Mouse (Mus musculus) testis, adult 2 months (tissue): ENCODE data around the gene Smarcc1. TPM values are rescaled to one million over a fixed set of nuclear protein-coding genes. Genes with fewer than 3 reads are reported as not detected.
A peak's percentile ranks its signal among the peaks of the same experiment; 100 is the strongest.

Experiments
- H3K27ac ChIP-seq: fragments of 200-500 bp; 2 replicates; pipeline ENCODE4 v1.5.1; 2012; ENCODE audit warnings: low read depth, low read length; ENCODE audit not compliant: control insufficient read depth, insufficient read depth
- H3K27me3 ChIP-seq: fragments of 200-500 bp; 2 replicates; pipeline ENCODE4 v1.6.1; 2012; ENCODE audit warnings: mild to moderate bottlenecking, low read length, moderate library complexity; ENCODE audit not compliant: control insufficient read depth, insufficient read depth
- H3K36me3 ChIP-seq: fragments of 200-500 bp; 2 replicates; pipeline ENCODE4 v1.6.1; 2012; ENCODE audit warnings: mild to moderate bottlenecking, low read length; ENCODE audit not compliant: control insufficient read depth, insufficient read depth
- H3K4me1 ChIP-seq: fragments of 200-500 bp; 2 replicates; pipeline ENCODE4 v1.6.1; 2012; ENCODE audit warnings: low read length; ENCODE audit not compliant: control insufficient read depth, insufficient read depth
- H3K4me3 ChIP-seq: fragments of 200-500 bp; 2 replicates; pipeline ENCODE4 v1.5.1; 2012; ENCODE audit warnings: low read depth, mild to moderate bottlenecking, low read length, moderate library complexity, mixed read lengths; ENCODE audit not compliant: control insufficient read depth
- CTCF ChIP-seq: fragments of 200-500 bp; IDR thresholded peaks from 2 replicates; pipeline ENCODE4 v1.5.1; 2012; ENCODE audit warnings: low read depth, mild to moderate bottlenecking, inconsistent platforms, low read length, moderate library complexity; ENCODE audit not compliant: control insufficient read depth, insufficient read depth, insufficient replicate concordance
- POLR2A ChIP-seq: fragments of 200-500 bp; IDR thresholded peaks from 2 replicates; pipeline ENCODE4 v1.6.1; 2012; ENCODE audit warnings: low read depth, mild to moderate bottlenecking, inconsistent platforms, low read length, moderate library complexity; ENCODE audit not compliant: control insufficient read depth
- polyA plus RNA-seq: library from polyadenylated mRNA; depleted of rRNA; stranded (reverse); fragments of >200 nt; gene quantifications from 2 replicates; pipeline ENCODE4 v1.2.3, GENCODE M21; 2012

The Smarcc1 gene
- polyA plus RNA-seq, 1 experiment: 14.8 TPM

- H3K27ac ChIP-seq: peak overlapping the region; percentile 75
- no peak for TF ChIP-seq CTCF
- no peak for TF ChIP-seq POLR2A
- H3K27me3 ChIP-seq: no peaks in the 10 kb centered on the region
- H3K36me3 ChIP-seq: peaks cover 1% of the 10 kb centered on the region; the same call in 1 of the 2 replicates
- no peak overlapping the region for H3K4me3 ChIP-seq
- peaks cover 2% of the 10 kb centered on the region; the same call in 1 of the 2 replicates for H3K4me1 ChIP-seq
Observed at GRCm38 (mm10) chr9:110162441-110162840, 44.9 kb downstream of the Smarcc1 start.

- H3K36me3 ChIP-seq: peaks cover 1% of the 10 kb centered on the region; the same call in 1 of the 2 replicates
- peak overlapping the region; percentile 75 for H3K27ac ChIP-seq
- H3K27me3 ChIP-seq: no peaks in the 10 kb centered on the region
- TF ChIP-seq POLR2A (no peak), CTCF (no peak)
- no peak overlapping the region for H3K4me3 ChIP-seq
- H3K4me1 ChIP-seq: peaks cover 2% of the 10 kb centered on the region; the same call in 1 of the 2 replicates
Observed at GRCm38 (mm10) chr9:110163071-110163470, 45.6 kb downstream of the Smarcc1 start.

GRCm38 (mm10) chr9:110170858-110171257 is 53.4 kb downstream of the Smarcc1 start:
- H3K36me3 ChIP-seq: no peaks in the 10 kb centered on the region
- H3K4me3 ChIP-seq: no peak overlapping the region
- TF ChIP-seq POLR2A: no peak
- no peak for TF ChIP-seq CTCF
- H3K4me1 ChIP-seq: no peaks in the 10 kb centered on the region
- no peaks in the 10 kb centered on the region for H3K27me3 ChIP-seq
- H3K27ac ChIP-seq: no peak overlapping the region

DNA sequence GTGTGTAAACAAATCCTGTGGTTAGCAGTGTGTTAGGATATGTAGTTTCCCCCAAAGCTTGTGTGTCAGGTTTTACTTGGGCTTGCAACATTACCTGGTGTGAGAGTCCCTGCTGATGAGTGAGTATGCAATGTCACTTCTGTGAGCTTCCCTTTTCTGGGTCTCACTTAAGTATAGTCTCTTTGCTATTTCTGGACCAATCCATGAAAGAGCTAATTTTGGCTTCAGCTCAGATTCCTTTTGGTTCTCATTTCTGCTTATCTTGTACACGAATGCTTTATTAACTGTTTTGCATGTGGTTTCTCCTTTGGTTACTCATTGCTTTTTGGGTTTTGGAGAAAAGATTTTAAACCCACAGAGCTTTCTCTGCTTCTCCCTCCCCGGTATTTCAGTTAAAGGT is 82.4 kb downstream of the Smarcc1 start:
- no peak overlapping the region for H3K4me3 ChIP-seq
- H3K4me1 ChIP-seq: no peaks in the 10 kb centered on the region
- no peaks in the 10 kb centered on the region for H3K27me3 ChIP-seq
- TF ChIP-seq POLR2A: no peak
- no peak for TF ChIP-seq CTCF
- H3K36me3 ChIP-seq: no peaks in the 10 kb centered on the region; the same call in 1 of the 2 replicates
- H3K27ac ChIP-seq: no peak overlapping the region

DNA sequence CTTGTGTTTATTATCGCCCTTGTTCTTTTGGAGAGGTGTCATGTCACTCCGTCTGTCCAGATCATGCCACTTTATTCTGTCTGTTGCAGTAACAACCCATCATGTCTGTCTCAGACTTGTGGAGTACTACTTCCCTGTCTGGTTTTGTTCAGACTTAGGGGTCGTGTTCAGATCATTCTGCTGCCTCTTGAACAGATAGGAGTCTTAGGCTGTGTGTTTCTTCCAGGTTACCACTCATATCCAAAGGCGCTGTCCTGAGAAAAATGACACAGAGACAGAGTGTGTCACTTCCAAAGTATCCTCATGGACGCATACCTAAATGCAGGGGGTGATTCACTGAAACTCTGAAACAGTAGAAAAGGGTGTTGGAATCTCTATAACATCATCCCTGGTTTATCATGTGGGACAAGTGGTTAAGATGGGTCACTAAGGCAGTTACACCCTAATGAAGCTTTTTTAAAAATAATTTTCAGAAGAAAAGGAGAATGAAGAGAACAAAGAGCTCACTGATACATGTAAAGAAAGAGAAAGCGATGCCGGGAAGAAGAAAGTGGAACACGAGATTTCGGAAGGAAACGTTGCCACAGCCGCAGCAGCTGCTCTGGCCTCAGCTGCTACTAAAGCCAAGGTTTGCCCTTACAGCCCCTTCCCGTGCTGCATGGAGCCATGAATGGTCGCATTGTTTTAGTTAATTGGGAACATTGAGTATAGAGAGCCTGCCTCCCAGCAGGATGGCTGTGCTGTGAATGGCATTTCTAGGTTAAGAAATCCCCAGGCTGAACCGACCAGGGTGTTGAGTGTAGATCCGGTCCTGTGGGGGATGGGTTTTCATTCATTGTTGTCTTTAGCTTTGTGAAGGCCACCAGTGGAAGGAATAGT is 88.3 kb downstream of the Smarcc1 start:
- H3K4me1 ChIP-seq: no peaks in the 10 kb centered on the region
- no peak overlapping the region for H3K4me3 ChIP-seq
- no peaks in the 10 kb centered on the region; the same call in 1 of the 2 replicates for H3K36me3 ChIP-seq
- H3K27ac ChIP-seq: no peak overlapping the region
- H3K27me3 ChIP-seq: no peaks in the 10 kb centered on the region
- no peak for TF ChIP-seq CTCF
- TF ChIP-seq POLR2A: no peak

DNA sequence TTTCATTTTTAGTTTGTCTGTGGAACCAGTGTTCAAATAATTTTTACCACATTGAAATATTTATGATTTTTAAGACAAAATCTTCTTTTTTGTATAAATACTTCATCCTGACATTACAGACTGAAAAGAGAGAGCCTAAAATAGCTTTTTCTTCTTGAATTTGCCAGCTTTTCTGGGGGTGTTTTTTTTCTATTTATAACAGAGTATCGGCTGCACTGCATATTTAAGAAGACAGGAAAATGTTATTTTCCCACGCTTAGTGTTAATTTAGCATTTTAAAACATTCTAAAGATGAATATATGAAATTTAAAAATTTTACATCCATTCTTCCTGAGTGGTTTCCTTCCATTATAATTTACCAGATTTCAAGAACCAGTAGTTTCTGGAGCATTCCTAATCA is 88.9 kb downstream of the Smarcc1 start:
- Histone ChIP-seq H3K27me3 (no peaks in the 10 kb centered on the region), H3K36me3 (no peaks in the 10 kb centered on the region; the same call in 1 of the 2 replicates), H3K27ac (no peak overlapping the region), H3K4me1 (no peaks in the 10 kb centered on the region), H3K4me3 (no peak overlapping the region)
- TF ChIP-seq CTCF: no peak
- no peak for TF ChIP-seq POLR2A

GRCm38 (mm10) chr9:110208265-110208664 is 90.8 kb downstream of the Smarcc1 start:
- Histone ChIP-seq H3K27ac (no peak overlapping the region), H3K36me3 (no peaks in the 10 kb centered on the region; the same call in none of the 2 replicates), H3K27me3 (no peaks in the 10 kb centered on the region), H3K4me1 (no peaks in the 10 kb centered on the region), H3K4me3 (no peak overlapping the region)
- TF ChIP-seq CTCF: no peak
- TF ChIP-seq POLR2A: no peak
